Mouse (Mus musculus) heart, embryonic 11.5 days (tissue): ENCODE results near the gene Fstl1. TPM values are rescaled to one million over a fixed set of nuclear protein-coding genes. Genes with fewer than 3 reads are reported as not detected.
A peak's percentile ranks its signal among the peaks of the same experiment; 100 is the strongest.

Source experiments
- ATAC-seq: fragments of 200-750 bp; cut with Nextera tagmentation; replicated peaks from 2 replicates; pipeline ENCODE4 v1.8.0; 2017; ENCODE audit warnings: moderate library complexity; ENCODE audit not compliant: insufficient number of reproducible peaks, low FRiP score, low TSS enrichment
- H3K27ac ChIP-seq: fragments of 300-500 bp; sonication (generic); 2 replicates; pipeline ENCODE4 v1.5.1; 2014; ENCODE audit warnings: mild to moderate bottlenecking, low read depth, low read length
- H3K27me3 ChIP-seq: fragments of 300-500 bp; sonication (generic); 2 replicates; pipeline ENCODE4 v1.6.1; 2014; ENCODE audit warnings: mild to moderate bottlenecking, low read length, mixed read lengths; ENCODE audit not compliant: control insufficient read depth, insufficient read depth
- H3K36me3 ChIP-seq: fragments of 300-500 bp; sonication (generic); 2 replicates; pipeline ENCODE4 v1.6.1; 2014; ENCODE audit warnings: mild to moderate bottlenecking, low read length, moderate library complexity, mixed read lengths; ENCODE audit not compliant: control insufficient read depth, insufficient read depth
- H3K4me1 ChIP-seq: fragments of 300-500 bp; sonication (generic); 2 replicates; pipeline ENCODE4 v1.6.1; 2014; ENCODE audit warnings: low read length; ENCODE audit not compliant: control insufficient read depth, insufficient read depth
- H3K4me2 ChIP-seq: fragments of 300-500 bp; sonication (generic); 2 replicates; pipeline ENCODE4 v1.6.1; 2014; ENCODE audit warnings: mild to moderate bottlenecking, moderate library complexity
- H3K4me3 ChIP-seq: fragments of 300-500 bp; sonication (generic); 2 replicates; pipeline ENCODE4 v1.5.1; 2014; ENCODE audit warnings: low read depth, low read length
- H3K9ac ChIP-seq: fragments of 300-500 bp; sonication (generic); 2 replicates; pipeline ENCODE4 v1.6.1; 2014; ENCODE audit warnings: mild to moderate bottlenecking, low read depth, low read length, moderate library complexity
- H3K9me3 ChIP-seq: fragments of 300-500 bp; sonication (generic); replicated peaks from 2 replicates; pipeline ENCODE4 v1.6.1; 2016; ENCODE audit warnings: low read length; ENCODE audit not compliant: control insufficient read depth
- WGBS: fragments of 180-500 bp; shearing (Covaris S2); extraction: QIAGEN DNeasy Blood & Tissue Kit; methylation state at CpG from one replicate; pipeline ENCODE4 v1.1.7; 2014; ENCODE audit not compliant: insufficient replicate concordance; 5-methylcytosine and 5-hydroxymethylcytosine counted together
- polyA plus RNA-seq: library from polyadenylated mRNA; unstranded; fragments of >200 nt; fragmentation: Nextera tagmentation; extraction: Ambion mirVana; gene quantifications from 2 replicates; pipeline ENCODE4 v1.2.1, GENCODE M21; 2014

Gene Fstl1
- polyA plus RNA-seq, 1 experiment from 2014 or later: 503 TPM

GRCm38 (mm10) chr16:37847081-37847480, 70.4 kb downstream of the Fstl1 start:
- Histone ChIP-seq H3K27ac (no peak overlapping the region), H3K9me3 (no peaks in the 10 kb centered on the region), H3K4me2 (no peak overlapping the region), H3K9ac (no peak overlapping the region), H3K27me3 (no peaks in the 10 kb centered on the region), H3K4me3 (no peak overlapping the region), H3K36me3 (no peaks in the 10 kb centered on the region), H3K4me1 (peaks cover 30% of the 10 kb centered on the region)
- WGBS: 76% methylated on average over 3 of the region's 3 CpGs
- no peak for ATAC-seq

DNA sequence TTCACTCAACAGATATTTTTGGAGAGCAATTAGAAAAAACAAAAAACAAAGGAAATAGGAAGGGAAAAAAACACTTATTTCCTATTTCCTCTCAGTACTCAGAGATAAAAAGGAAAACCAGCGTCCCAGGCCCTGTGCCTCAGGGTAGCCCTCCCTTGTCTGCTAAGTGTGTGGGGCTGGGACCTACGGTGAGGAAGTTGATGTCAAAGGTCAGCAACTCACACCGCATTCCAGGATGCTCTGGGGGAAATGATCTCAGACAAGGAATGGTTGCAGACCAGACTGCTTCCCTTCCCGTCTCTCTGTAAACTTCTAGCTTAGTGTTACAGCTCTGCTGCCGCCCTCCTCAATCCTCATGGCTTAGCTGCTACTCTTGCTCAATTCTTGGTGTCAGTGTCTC, 74.7 kb downstream of the Fstl1 start:
- no peak overlapping the region for H3K4me3 ChIP-seq
- H3K9ac ChIP-seq: no peak overlapping the region
- H3K27ac ChIP-seq: peak overlapping the region; percentile 70
- peaks cover 36% of the 10 kb centered on the region for H3K4me1 ChIP-seq
- peak; percentile 69 for ATAC-seq
- no peaks in the 10 kb centered on the region for H3K9me3 ChIP-seq
- H3K4me2 ChIP-seq: no peak overlapping the region
- no peaks in the 10 kb centered on the region for H3K27me3 ChIP-seq
- 22% methylated on average over 5 of the region's 5 CpGs for WGBS
- H3K36me3 ChIP-seq: no peaks in the 10 kb centered on the region

- Histone ChIP-seq H3K4me3 (no peak overlapping the region), H3K4me1 (peaks cover 29% of the 10 kb centered on the region), H3K27me3 (no peaks in the 10 kb centered on the region), H3K36me3 (no peaks in the 10 kb centered on the region), H3K27ac (no peak overlapping the region), H3K9ac (no peak overlapping the region), H3K4me2 (no peak overlapping the region), H3K9me3 (no peaks in the 10 kb centered on the region)
- ATAC-seq: no peak
- WGBS: 70% methylated on average over 9 of the region's 9 CpGs
Observed at GRCm38 (mm10) chr16:37853279-37853678, 76.6 kb downstream of the Fstl1 start.

- ATAC-seq: no peak
- peaks cover 29% of the 10 kb centered on the region for H3K4me1 ChIP-seq
- H3K4me3 ChIP-seq: no peak overlapping the region
- H3K27ac ChIP-seq: peak overlapping the region; percentile 3; the same call in 1 of the 2 replicates
- no peak overlapping the region for H3K4me2 ChIP-seq
- whole genome bisulfite sequencing: 55% methylated on average over 14 of the region's 14 CpGs
- no peak overlapping the region for H3K9ac ChIP-seq
- no peaks in the 10 kb centered on the region for H3K27me3 ChIP-seq
- H3K9me3 ChIP-seq: no peaks in the 10 kb centered on the region
- H3K36me3 ChIP-seq: no peaks in the 10 kb centered on the region
Observed at GRCm38 (mm10) chr16:37854054-37854453, 77.4 kb downstream of the Fstl1 start.

DNA sequence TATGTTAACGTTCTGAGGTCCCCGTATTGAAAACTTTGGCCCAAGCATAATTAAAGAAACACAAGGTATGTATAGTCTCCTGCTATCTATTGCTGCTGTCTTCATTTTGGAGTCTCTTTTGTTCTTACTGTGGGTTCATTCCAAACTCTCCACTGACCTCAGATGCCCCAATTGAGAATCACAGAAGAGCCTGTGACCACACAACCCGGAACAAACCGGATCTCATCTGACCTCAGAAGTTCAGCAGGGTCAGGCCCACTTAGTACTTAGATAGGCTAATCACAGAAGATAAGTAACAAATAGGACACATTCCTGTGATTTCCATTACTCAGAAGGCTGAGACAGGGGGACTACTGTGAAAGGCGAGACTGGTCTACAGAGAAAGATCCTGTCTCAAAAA, 77.9 kb downstream of the Fstl1 start:
- H3K4me3 ChIP-seq: no peak overlapping the region
- no peak overlapping the region for H3K27ac ChIP-seq
- ATAC-seq: no peak
- peaks cover 29% of the 10 kb centered on the region for H3K4me1 ChIP-seq
- H3K27me3 ChIP-seq: no peaks in the 10 kb centered on the region
- H3K4me2 ChIP-seq: no peak overlapping the region
- no peaks in the 10 kb centered on the region for H3K36me3 ChIP-seq
- 23% methylated on average over 5 of the region's 5 CpGs for WGBS
- H3K9me3 ChIP-seq: no peaks in the 10 kb centered on the region
- H3K9ac ChIP-seq: no peak overlapping the region

DNA sequence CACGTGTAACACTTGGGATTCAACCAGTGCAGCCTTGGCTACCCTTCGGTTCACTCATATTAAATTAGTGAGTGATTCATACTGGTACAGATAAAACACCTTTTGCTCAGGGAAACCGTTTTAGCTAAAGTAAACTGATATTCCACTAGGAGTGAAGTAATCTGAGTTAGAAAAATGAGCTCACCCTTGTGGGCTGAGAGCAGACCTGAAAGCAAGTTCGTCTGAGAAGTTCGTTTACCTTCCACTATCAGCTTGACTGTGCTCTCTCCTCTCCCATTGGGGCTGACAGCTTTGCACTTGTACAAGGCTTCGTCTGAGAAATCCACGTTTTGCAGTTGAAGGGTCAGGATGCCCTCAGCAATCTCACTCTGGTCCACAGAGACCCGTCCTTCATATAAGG, 78.9 kb downstream of the Fstl1 start:
- Histone ChIP-seq H3K9ac (no peak overlapping the region), H3K4me2 (no peak overlapping the region), H3K4me3 (no peak overlapping the region), H3K36me3 (no peaks in the 10 kb centered on the region), H3K9me3 (no peaks in the 10 kb centered on the region), H3K27ac (no peak overlapping the region), H3K27me3 (no peaks in the 10 kb centered on the region), H3K4me1 (peaks cover 29% of the 10 kb centered on the region)
- ATAC-seq: no peak
- WGBS: 42% methylated on average over 8 of the region's 8 CpGs

DNA sequence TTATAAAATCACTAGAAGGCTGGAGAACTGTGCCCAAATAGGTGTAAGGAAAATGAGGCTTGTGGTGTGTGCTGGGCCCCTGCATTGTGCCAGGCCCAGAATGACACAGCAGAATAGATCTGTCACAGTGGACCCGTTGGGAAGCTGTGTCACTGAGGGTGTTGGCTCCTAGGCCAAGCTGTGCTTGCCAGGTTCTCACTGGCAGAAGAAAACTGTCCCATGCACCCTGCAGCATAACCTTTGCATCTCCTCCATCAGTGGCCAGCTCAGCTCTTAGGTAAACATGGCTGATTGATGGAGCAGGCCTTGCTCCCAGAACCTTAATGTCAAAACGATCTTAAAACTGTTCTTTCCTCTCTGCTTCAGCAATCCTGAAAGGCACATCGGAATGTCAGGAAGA, 79.7 kb downstream of the Fstl1 start:
- no peak overlapping the region for H3K4me2 ChIP-seq
- no peak overlapping the region for H3K27ac ChIP-seq
- no peak overlapping the region for H3K9ac ChIP-seq
- no peak for ATAC-seq
- no peaks in the 10 kb centered on the region for H3K27me3 ChIP-seq
- no peaks in the 10 kb centered on the region for H3K36me3 ChIP-seq
- H3K9me3 ChIP-seq: no peaks in the 10 kb centered on the region
- H3K4me1 ChIP-seq: peaks cover 32% of the 10 kb centered on the region
- WGBS: 65% methylated on average over 3 of the region's 3 CpGs
- no peak overlapping the region for H3K4me3 ChIP-seq

DNA sequence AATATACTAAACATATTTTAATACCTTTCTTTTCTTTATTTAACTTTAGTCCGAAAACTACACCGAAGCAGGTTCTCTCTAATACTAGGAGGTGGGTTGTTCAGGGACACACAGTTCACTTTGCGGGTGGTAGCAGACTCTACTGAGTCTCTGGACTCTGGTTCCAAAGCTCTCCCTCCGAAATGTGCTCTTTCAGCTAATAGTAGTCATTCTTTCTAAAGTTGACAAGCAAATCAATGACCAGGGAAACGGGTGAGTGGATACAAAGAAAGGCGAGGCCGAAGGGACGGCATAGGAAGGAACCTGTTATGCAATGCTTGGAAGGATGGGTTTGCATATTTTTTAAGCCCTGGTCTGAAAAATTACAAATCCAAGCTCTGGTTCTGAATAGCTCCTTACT, 80.8 kb downstream of the Fstl1 start:
- no peak overlapping the region for H3K4me2 ChIP-seq
- no peak overlapping the region for H3K27ac ChIP-seq
- H3K4me1 ChIP-seq: peaks cover 27% of the 10 kb centered on the region
- no peak overlapping the region for H3K4me3 ChIP-seq
- WGBS: 88% methylated on average over 8 of the region's 8 CpGs
- no peaks in the 10 kb centered on the region for H3K27me3 ChIP-seq
- H3K36me3 ChIP-seq: no peaks in the 10 kb centered on the region
- ATAC-seq: no peak
- H3K9me3 ChIP-seq: no peaks in the 10 kb centered on the region
- no peak overlapping the region for H3K9ac ChIP-seq

DNA sequence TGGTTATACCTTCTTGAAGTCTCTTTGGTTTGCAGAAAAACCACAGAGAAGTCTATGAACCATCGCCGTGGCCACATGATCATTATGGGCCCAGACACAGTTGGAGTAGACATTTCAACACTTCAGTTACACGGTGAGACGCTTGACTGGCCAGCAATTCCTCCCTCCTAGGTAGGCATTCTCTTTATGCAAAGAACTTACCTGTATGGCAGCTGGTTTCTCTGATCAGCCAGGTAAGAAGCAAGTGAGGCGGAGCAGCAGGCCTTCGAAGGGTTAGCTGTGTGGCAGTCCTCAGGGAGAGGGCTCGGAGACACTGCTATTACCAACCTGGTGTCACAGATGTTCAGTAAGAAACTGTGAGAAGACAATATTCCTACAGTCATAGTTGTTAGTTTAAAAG, 83.5 kb downstream of the Fstl1 start:
- H3K36me3 ChIP-seq: no peaks in the 10 kb centered on the region
- 65% methylated on average over 7 of the region's 7 CpGs for WGBS
- no peak overlapping the region for H3K27ac ChIP-seq

More for the DNA sequence above, 83.5 kb downstream of the Fstl1 start:
- Histone ChIP-seq H3K4me2 (no peak overlapping the region), H3K9me3 (no peaks in the 10 kb centered on the region), H3K27me3 (no peaks in the 10 kb centered on the region), H3K4me1 (peaks cover 12% of the 10 kb centered on the region), H3K4me3 (no peak overlapping the region), H3K9ac (no peak overlapping the region)
- ATAC-seq: no peak
